Mouse (Mus musculus) neural tube, embryonic 13.5 days (tissue): ENCODE measurements at regions not wholly inside any gene's neighbourhood (a gene's known extent, or its start where the extent isn't known, plus 50 kb on each side); places are given as distances from the start of the nearest gene placed in this dataset.

Experiments used
- ATAC-seq: fragments of 200-750 bp; cut with Nextera tagmentation; 2 replicates; pipeline ENCODE4 v1.8.0; 2017; ENCODE audit warnings: low read depth, mild to moderate bottlenecking, moderate TSS enrichment, moderate library complexity
- H3K27ac ChIP-seq: fragments of 300-500 bp; sonication (generic); replicated peaks from 2 replicates; pipeline ENCODE4 v1.5.1; 2015; ENCODE audit warnings: moderate library complexity, mild to moderate bottlenecking, inconsistent platforms
- H3K27me3 ChIP-seq: fragments of 300-500 bp; sonication (generic); 2 replicates; pipeline ENCODE4 v1.6.1; 2015; ENCODE audit warnings: mild to moderate bottlenecking, inconsistent platforms
- H3K36me3 ChIP-seq: fragments of 300-500 bp; sonication (generic); 2 replicates; pipeline ENCODE4 v1.6.1; 2015; ENCODE audit warnings: mild to moderate bottlenecking, inconsistent platforms
- H3K4me1 ChIP-seq: fragments of 300-500 bp; sonication (generic); replicated peaks from 2 replicates; pipeline ENCODE4 v1.6.1; 2015; ENCODE audit warnings: inconsistent platforms
- H3K4me2 ChIP-seq: fragments of 300-500 bp; sonication (generic); 2 replicates; pipeline ENCODE4 v1.6.1; 2015; ENCODE audit warnings: inconsistent platforms, mild to moderate bottlenecking, moderate library complexity
- H3K4me3 ChIP-seq: fragments of 300-500 bp; sonication (generic); 2 replicates; pipeline ENCODE4 v1.5.1; 2015; ENCODE audit warnings: mild to moderate bottlenecking, inconsistent platforms
- H3K9ac ChIP-seq: fragments of 300-500 bp; sonication (generic); 2 replicates; pipeline ENCODE4 v1.6.1; 2015; ENCODE audit warnings: moderate library complexity, mild to moderate bottlenecking, inconsistent platforms
- H3K9me3 ChIP-seq: fragments of 300-500 bp; sonication (generic); 2 replicates; pipeline ENCODE4 v1.6.1; 2016; ENCODE audit warnings: inconsistent platforms
- whole genome bisulfite sequencing: fragments of 180-500 bp; shearing (Covaris S2); methylation state at CpG from one replicate; pipeline ENCODE4 v1.1.7; 2015; 5-methylcytosine and 5-hydroxymethylcytosine counted together

- Histone ChIP-seq H3K27ac (no peak overlapping the region), H3K27me3 (no peaks in the 10 kb centered on the region), H3K4me2 (no peak overlapping the region), H3K9ac (no peak overlapping the region), H3K4me1 (no peaks in the 10 kb centered on the region), H3K36me3 (no peaks in the 10 kb centered on the region), H3K9me3 (no peaks in the 10 kb centered on the region), H3K4me3 (no peak overlapping the region)
- no peak for ATAC-seq
- WGBS: 96% methylated on average over 2 of the region's 2 CpGs
These were observed 130.8 kb upstream of the Thbs1 start for GRCm38 (mm10) chr2:117980856-117981255.

GRCm38 (mm10) chr2:117984569-117984968 lies 127.1 kb upstream of the Thbs1 start:
- no peaks in the 10 kb centered on the region for H3K9me3 ChIP-seq
- H3K27ac ChIP-seq: no peak overlapping the region
- ATAC-seq: no peak
- no peaks in the 10 kb centered on the region for H3K27me3 ChIP-seq
- WGBS: 94% methylated on average over 5 of the region's 5 CpGs
- no peaks in the 10 kb centered on the region for H3K4me1 ChIP-seq
- H3K4me3 ChIP-seq: no peak overlapping the region
- H3K9ac ChIP-seq: no peak overlapping the region
- no peak overlapping the region for H3K4me2 ChIP-seq
- H3K36me3 ChIP-seq: no peaks in the 10 kb centered on the region

- H3K9ac ChIP-seq: no peak overlapping the region
- no peaks in the 10 kb centered on the region for H3K4me1 ChIP-seq
- no peak overlapping the region for H3K27ac ChIP-seq
- no peak overlapping the region for H3K4me2 ChIP-seq
- no peak for ATAC-seq
- H3K36me3 ChIP-seq: no peaks in the 10 kb centered on the region
- no peak overlapping the region for H3K4me3 ChIP-seq
- 77% methylated on average over 10 of the region's 10 CpGs for WGBS
- H3K27me3 ChIP-seq: no peaks in the 10 kb centered on the region
- H3K9me3 ChIP-seq: no peaks in the 10 kb centered on the region
These were observed 124.1 kb upstream of the Thbs1 start for GRCm38 (mm10) chr2:117987426-117988215.

GRCm38 (mm10) chr2:117988396-117989173 lies 123.1 kb upstream of the Thbs1 start:
- Histone ChIP-seq H3K27me3 (no peaks in the 10 kb centered on the region), H3K27ac (no peak overlapping the region), H3K4me3 (no peak overlapping the region), H3K9me3 (no peaks in the 10 kb centered on the region), H3K4me1 (no peaks in the 10 kb centered on the region), H3K36me3 (no peaks in the 10 kb centered on the region), H3K4me2 (no peak overlapping the region), H3K9ac (no peak overlapping the region)
- ATAC-seq: no peak
- WGBS: 71% methylated on average over 11 of the region's 11 CpGs

- 82% methylated on average over 8 of the region's 8 CpGs for WGBS
- no peak overlapping the region for H3K27ac ChIP-seq
These were observed 122.5 kb upstream of the Thbs1 start for GRCm38 (mm10) chr2:117989215-117989614.

DNA sequence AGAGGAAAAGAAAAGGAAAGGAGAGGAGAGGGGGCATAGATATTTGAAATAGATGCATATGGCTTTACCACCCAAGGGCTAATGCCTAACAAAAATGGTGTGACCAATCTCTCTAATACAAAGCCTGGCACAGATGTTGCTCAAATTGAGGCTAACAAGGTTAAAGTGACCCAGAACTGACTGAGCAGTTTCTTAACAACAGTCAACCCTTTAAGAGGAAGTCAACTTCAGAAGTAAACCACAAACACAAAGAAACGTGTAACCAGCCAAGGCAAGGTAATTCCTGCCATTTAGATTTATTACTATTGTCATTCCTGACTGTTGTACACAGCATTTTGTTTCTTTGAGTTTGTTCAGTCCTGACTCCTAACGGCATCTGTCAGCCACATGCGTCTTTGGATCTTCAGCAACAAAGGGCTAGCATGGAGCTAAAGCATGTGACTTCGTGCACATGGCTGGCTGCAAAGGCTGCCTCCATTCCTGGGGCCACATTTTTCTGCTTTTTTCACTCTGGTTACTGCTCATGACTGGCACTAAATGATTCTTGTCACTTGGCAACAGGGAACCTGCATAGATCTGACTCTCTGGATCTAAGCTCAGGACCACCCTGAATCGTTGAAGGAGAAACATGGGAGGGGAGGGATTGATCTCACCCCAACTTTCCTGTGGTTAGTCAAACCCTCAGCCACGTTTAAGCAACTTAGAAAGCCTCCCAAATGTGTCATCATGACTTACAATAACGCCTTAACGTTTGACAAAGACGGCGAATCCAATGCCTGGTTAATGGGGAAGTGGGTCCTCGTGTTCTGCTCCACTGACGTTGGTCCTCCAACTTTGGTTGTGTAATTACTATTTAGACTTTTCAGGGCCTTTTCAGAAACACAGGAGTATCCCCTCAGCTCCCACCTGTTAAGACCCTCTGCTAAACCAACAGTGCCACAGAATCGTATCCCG lies 115.3 kb upstream of the Thbs1 start:
- no peaks in the 10 kb centered on the region for H3K36me3 ChIP-seq
- H3K9me3 ChIP-seq: no peaks in the 10 kb centered on the region
- H3K4me1 ChIP-seq: no peaks in the 10 kb centered on the region
- no peak overlapping the region for H3K4me2 ChIP-seq
- H3K4me3 ChIP-seq: no peak overlapping the region
- ATAC-seq: no peak
- WGBS: 72% methylated on average over 14 of the region's 14 CpGs
- H3K27ac ChIP-seq: no peak overlapping the region
- no peaks in the 10 kb centered on the region for H3K27me3 ChIP-seq
- H3K9ac ChIP-seq: no peak overlapping the region

More at GRCm38 (mm10) chr2:117989215-117989614, 122.5 kb upstream of the Thbs1 start:
- Histone ChIP-seq H3K27me3 (no peaks in the 10 kb centered on the region), H3K4me1 (no peaks in the 10 kb centered on the region), H3K4me2 (no peak overlapping the region), H3K9me3 (no peaks in the 10 kb centered on the region), H3K9ac (no peak overlapping the region), H3K4me3 (no peak overlapping the region), H3K36me3 (no peaks in the 10 kb centered on the region)
- no peak for ATAC-seq

- Histone ChIP-seq H3K4me2 (no peak overlapping the region), H3K4me1 (no peaks in the 10 kb centered on the region), H3K27ac (no peak overlapping the region), H3K9me3 (no peaks in the 10 kb centered on the region), H3K27me3 (no peaks in the 10 kb centered on the region), H3K36me3 (no peaks in the 10 kb centered on the region), H3K4me3 (no peak overlapping the region), H3K9ac (no peak overlapping the region)
- WGBS: 35% methylated on average over 6 of the region's 6 CpGs
- no peak for ATAC-seq
These were observed 112.0 kb upstream of the Thbs1 start for GRCm38 (mm10) chr2:117999641-118000040.

DNA sequence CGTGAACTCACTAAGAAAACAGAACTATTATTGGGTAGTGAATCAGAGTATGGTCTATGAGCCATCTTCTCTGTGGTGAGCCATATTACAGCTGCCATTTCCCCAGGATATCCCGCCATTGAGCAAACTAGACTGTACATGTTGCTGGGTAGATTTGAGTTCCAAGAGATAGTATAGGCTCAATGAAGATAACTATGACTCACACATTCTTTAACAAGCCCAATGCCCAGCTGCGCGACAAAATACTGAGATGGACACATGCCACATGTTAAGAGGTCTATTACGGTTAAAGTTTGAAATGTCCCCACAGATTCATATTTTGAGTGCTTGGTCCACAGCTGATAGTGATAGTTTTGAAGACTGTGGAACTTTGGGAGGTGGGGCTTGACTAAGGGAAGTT lies 107.5 kb upstream of the Thbs1 start:
- 89% methylated on average over 5 of the region's 5 CpGs for WGBS

GRCm38 (mm10) chr2:118007539-118008427 lies 103.9 kb upstream of the Thbs1 start:
- H3K27ac ChIP-seq: no peak overlapping the region
- WGBS: 62% methylated on average over 10 of the region's 10 CpGs
- no peaks in the 10 kb centered on the region for H3K27me3 ChIP-seq
- H3K4me2 ChIP-seq: no peak overlapping the region
- no peaks in the 10 kb centered on the region for H3K9me3 ChIP-seq
- ATAC-seq: no peak
- no peak overlapping the region for H3K9ac ChIP-seq
- H3K4me1 ChIP-seq: no peaks in the 10 kb centered on the region
- no peak overlapping the region for H3K4me3 ChIP-seq
- no peaks in the 10 kb centered on the region for H3K36me3 ChIP-seq

More for the DNA sequence above, 107.5 kb upstream of the Thbs1 start:
- no peaks in the 10 kb centered on the region for H3K4me1 ChIP-seq
- H3K4me3 ChIP-seq: no peak overlapping the region
- H3K9ac ChIP-seq: no peak overlapping the region
- ATAC-seq: no peak
- no peak overlapping the region for H3K4me2 ChIP-seq
- H3K27me3 ChIP-seq: no peaks in the 10 kb centered on the region
- no peaks in the 10 kb centered on the region for H3K36me3 ChIP-seq
- no peaks in the 10 kb centered on the region for H3K9me3 ChIP-seq
- H3K27ac ChIP-seq: no peak overlapping the region

- Histone ChIP-seq H3K36me3 (no peaks in the 10 kb centered on the region), H3K27me3 (no peaks in the 10 kb centered on the region), H3K4me1 (no peaks in the 10 kb centered on the region), H3K4me3 (no peak overlapping the region), H3K9ac (no peak overlapping the region), H3K27ac (no peak overlapping the region), H3K4me2 (no peak overlapping the region), H3K9me3 (no peaks in the 10 kb centered on the region)
- no peak for ATAC-seq
- WGBS: 91% methylated on average over 7 of the region's 7 CpGs
These were observed 100.0 kb upstream of the Thbs1 start for GRCm38 (mm10) chr2:118011679-118012078.

- no peaks in the 10 kb centered on the region for H3K36me3 ChIP-seq
- H3K4me2 ChIP-seq: no peak overlapping the region
- ATAC-seq: no peak
- H3K4me1 ChIP-seq: no peaks in the 10 kb centered on the region
- H3K9me3 ChIP-seq: no peaks in the 10 kb centered on the region
- 83% methylated on average over 3 of the region's 3 CpGs for WGBS
- no peak overlapping the region for H3K27ac ChIP-seq
- H3K4me3 ChIP-seq: no peak overlapping the region
- H3K27me3 ChIP-seq: no peaks in the 10 kb centered on the region
- H3K9ac ChIP-seq: no peak overlapping the region
These were observed 99.5 kb upstream of the Thbs1 start for GRCm38 (mm10) chr2:118012211-118012610.
